Mouse (Mus musculus) erythroblast, adult 5-6 weeks (primary cell): ENCODE results near the gene Zfp709. TPM values are rescaled to one million over a fixed set of nuclear protein-coding genes. Genes with fewer than 3 reads are reported as not detected.
"Not testable (repeated sequence)": the region's sequence is repeated elsewhere in the genome, so short reads cannot be mapped to it uniquely, and the experiment has no call there.

Experiments
- ATAC-seq: replicated peaks from 2 replicates; pipeline ENCODE4 v1.8.0; 2016; ENCODE audit warnings: moderate number of reproducible peaks, mild to moderate bottlenecking, moderate TSS enrichment, inconsistent platforms; ENCODE audit not compliant: poor library complexity, low FRiP score, severe bottlenecking
- total RNA-seq, 2 experiments: library from RNA; stranded (forward) in 1 of 2; stranded (reverse) in 1 of 2; fragments of 150-400 nt in 1 of 2; fragments of 200-764, 138-1000 nt in 1 of 2; gene quantifications; 2 replicates each; pipeline versions ENCODE4 v1.2.3 to v1.2.4; 2015 to 2017; ENCODE audit warnings: low replicate concordance in 2 of 2

Zfp709 gene
- total RNA-seq, 2 experiments from 2014 or later, result 1.3 to 2.5 TPM

DNA sequence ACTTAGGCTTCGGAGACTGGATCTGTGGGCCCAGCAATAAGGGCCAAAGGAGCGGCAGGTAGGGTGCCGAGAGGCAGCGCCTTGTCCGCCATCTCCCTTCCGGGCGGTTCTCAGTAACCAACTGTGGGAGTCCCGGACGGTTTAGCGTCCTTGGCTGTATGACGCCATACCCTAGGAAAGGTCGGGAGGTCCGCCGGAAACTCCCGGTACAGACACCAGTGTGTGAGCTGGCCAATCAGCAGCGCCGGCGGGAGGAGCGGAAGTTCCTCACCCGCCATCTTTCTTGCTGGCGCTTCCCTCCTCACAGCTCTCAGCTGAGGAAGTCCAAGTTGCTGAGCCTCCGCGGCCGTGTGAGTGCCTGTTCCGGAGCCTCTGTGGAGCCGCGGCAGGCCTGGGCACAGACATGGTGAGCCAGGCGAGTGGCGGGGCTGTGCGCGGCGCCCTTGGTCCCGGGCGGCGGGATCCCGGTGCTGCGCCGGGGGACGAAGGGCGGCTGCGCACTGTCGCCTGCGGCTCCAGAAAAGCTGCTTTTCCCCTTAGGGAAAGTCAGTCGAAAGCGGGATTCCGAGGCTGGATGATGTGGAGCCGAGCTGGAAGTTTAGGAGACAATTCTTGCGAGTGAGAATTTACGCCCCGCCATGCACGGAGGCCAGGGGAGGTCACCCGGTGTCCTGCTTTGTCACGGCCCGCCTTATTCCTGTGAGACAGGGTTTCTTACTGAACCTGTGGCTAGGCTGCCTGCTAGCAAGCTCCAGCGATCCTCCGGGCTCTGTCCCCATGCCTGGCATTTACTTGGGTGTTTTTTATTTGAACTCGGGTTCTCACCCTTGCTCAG is 41.0 kb downstream of the Zfp709 start:
- peak; percentile 97 for ATAC-seq

DNA sequence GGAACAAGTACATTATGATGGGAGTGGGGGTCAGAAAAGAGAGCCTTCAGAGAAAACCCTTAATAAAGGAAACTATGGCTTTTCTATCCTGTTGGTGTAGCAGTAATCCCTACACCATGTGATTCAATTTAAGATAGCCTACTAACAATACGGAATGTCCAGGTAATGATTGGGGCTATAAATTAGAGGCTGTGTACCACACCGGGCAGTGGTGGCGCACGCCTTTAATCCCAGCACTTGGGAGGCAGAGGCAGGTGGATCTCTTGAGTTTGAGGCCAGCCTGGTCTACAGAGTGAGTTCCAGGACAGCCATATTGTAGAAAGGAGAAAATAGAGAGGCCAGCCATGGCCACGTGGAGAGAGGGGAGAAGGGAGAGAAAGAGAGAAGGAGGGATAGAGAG is 44.0 kb downstream of the Zfp709 start:
- no peak for ATAC-seq

DNA sequence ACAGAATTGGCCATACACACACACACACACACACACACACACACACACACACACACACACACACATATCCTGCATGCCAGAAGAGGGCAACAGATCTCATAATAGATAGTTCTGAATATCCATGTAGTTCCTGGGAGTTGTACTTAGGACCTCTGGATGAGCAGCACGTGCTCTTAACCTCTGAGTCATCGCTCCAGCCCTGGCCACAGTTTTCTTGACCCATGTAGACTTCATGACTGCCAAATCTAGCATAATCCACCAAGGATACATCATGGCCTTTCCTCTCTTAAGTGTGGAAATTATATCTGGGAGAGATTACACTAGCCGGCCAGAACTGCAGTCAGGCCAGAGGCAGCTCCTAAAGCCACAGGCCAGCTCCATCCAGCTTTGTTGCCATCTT is 44.7 kb downstream of the Zfp709 start:
- ATAC-seq, result no peak

DNA sequence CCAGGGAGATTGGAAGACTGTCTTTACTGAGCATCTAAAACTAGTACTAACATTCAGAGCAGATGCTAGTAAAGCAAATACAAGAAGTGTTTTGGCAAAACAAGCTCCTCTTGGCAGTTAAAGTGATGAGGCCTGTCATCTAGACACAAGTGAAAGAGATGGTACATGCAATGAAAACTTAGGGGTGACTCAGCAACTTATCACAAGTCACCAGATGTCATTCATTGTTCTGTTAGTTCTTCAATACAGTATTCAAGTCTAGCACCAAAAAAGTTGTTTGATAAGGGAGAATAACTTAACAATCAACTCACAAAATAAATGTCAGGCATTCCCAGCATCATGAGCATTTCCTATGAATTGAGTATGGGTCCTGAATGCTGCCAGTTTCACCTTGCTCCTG is 46.0 kb downstream of the Zfp709 start:
- no peak for ATAC-seq

DNA sequence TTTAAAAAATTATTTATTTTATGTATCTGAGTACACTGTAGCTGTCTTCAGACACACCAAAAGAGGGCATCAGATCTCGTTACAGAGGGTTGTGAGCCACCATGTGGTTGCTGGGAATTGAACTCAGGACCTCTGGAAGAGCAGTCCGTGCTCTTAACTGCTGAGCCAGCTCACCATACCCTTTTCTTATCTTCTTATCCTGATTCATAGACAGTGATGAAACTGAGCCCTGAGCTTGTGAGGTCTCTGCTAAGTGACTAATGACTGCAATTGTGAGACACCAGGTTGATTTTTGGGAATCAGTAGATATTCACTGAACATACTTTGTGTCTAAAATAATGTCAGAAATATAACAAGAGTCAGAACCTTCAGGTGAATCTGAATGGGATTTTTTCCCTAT is 56.2 kb downstream of the Zfp709 start:
- ATAC-seq, result not testable (repeated sequence)

DNA sequence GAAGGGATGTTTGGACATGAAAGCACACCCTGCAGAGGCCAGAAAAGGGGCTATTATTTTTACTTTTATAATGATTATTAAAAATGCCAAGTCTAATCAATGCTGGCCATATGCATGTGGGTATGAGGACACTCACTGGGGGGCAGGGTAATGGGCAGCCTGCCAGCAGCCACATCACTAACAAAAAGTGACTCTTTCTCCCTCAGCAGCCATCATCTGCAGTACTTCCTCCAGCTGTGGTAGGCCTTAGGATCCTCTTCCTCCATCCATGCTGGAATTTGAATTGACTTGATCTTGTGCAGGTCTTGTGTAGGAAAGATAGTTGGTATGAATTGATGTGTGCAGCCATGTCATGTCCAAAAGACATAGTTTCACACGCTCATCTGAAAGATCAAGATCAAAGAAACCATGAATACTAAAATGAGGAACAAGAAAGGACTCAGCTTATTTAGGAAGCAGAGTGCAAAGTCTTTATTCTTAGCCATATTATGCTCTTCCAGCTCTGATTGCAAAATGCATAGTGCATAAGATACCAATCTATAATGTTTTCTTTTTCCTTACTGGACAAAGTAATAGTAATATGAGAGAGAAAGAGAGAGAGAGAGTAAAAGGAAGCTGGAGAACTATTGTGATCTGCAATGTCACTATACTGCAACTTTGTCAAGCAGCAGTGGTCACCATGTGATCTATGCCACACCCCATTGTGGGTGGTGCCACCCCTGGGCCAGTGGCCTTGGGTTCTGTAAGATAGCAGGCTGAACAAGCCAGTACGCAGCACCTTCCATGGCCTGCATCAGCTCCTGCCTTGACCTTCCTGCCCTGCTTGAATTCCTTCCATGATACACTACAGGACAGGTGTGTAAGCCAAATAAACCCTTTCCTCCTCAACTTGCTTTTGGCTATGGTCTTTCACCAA is 58.7 kb downstream of the Zfp709 start:
- ATAC-seq, result peak; percentile 98

DNA sequence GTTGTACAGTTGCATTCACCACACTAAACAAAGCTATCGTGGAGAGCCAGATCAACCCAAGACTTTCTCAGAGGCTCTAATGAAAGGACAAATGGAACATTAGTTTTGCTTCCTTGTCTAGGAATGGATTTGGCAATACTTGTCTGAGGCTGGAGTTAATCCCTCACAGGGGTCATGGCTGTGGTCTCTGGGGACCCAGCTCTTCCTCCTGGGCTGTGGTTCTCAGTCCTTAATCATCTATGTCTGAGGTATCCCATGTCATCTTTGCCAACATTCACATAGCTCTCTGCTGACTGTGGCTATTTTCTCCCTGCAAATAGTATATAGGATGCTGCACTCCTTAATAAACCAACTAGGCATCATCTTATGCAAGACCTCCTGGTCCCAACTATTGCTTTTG is 60.0 kb downstream of the Zfp709 start:
- ATAC-seq, result no peak

Other genes starting within 250 kb of the Zfp709 start
- gene Unc13a, start 210.3 kb upstream of the Zfp709 start, total RNA-seq (2015; ENCODE audit: low replicate concordance), result not detected in 2 replicates
- gene Unc13a, start 210.3 kb upstream of the Zfp709 start, total RNA-seq (2017; ENCODE audit: low replicate concordance), result 0.17 and 2.4 TPM in 2 replicates
- gene Jak3, start 205.7 kb upstream of the Zfp709 start, total RNA-seq (2015; ENCODE audit: low replicate concordance), result 1.2 and 1.9 TPM in 2 replicates
- 0.43 and 1.4 TPM in 2 replicates for gene Jak3, start 205.7 kb upstream of the Zfp709 start, total RNA-seq (2017; ENCODE audit: low replicate concordance)
- 8.5 TPM in 1 of 2 replicates, not detected in the other for gene Insl3, start 192.8 kb upstream of the Zfp709 start, total RNA-seq (2015; ENCODE audit: low replicate concordance)
- gene Insl3, start 192.8 kb upstream of the Zfp709 start, total RNA-seq (2017; ENCODE audit: low replicate concordance), result not detected in 2 replicates
- 6.1 and 16.5 TPM in 2 replicates for gene B3gnt3, start 180.2 kb upstream of the Zfp709 start, total RNA-seq (2015; ENCODE audit: low replicate concordance)
- 11.2 and 12.9 TPM in 2 replicates for gene B3gnt3, start 180.2 kb upstream of the Zfp709 start, total RNA-seq (2017; ENCODE audit: low replicate concordance)
- gene Fcho1, start 156.3 kb upstream of the Zfp709 start, total RNA-seq (2015; ENCODE audit: low replicate concordance), result 20.2 and 26.5 TPM in 2 replicates
- gene Fcho1, start 156.3 kb upstream of the Zfp709 start, total RNA-seq (2017; ENCODE audit: low replicate concordance), result 44.8 and 52.8 TPM in 2 replicates
- 2.1 TPM in 1 of 2 replicates, not detected in the other for gene Zfp882, start 26.6 kb downstream of the Zfp709 start, total RNA-seq (2015; ENCODE audit: low replicate concordance)
- gene Zfp882, start 26.6 kb downstream of the Zfp709 start, total RNA-seq (2017; ENCODE audit: low replicate concordance), result 2.0 and 3.3 TPM in 2 replicates
- gene Zfp617, start 26.6 kb downstream of the Zfp709 start, total RNA-seq (2015; ENCODE audit: low replicate concordance), result 9.2 and 10.4 TPM in 2 replicates
- 5.5 and 6.8 TPM in 2 replicates for gene Zfp617, start 26.6 kb downstream of the Zfp709 start, total RNA-seq (2017; ENCODE audit: low replicate concordance)
- gene Zfp961, start 69.0 kb downstream of the Zfp709 start, total RNA-seq (2015; ENCODE audit: low replicate concordance), result 11.7 and 15.8 TPM in 2 replicates
- 8.6 and 9.1 TPM in 2 replicates for gene Zfp961, start 69.0 kb downstream of the Zfp709 start, total RNA-seq (2017; ENCODE audit: low replicate concordance)
- 15.3 and 25.2 TPM in 2 replicates for gene Cyp4f18, start 127.6 kb downstream of the Zfp709 start, total RNA-seq (2015; ENCODE audit: low replicate concordance)
- 7.7 and 10.3 TPM in 2 replicates for gene Cyp4f18, start 127.6 kb downstream of the Zfp709 start, total RNA-seq (2017; ENCODE audit: low replicate concordance)
- gene Olfr372, start 159.2 kb downstream of the Zfp709 start, total RNA-seq (2015; ENCODE audit: low replicate concordance), result not detected in 2 replicates
- not detected in 2 replicates for gene Olfr372, start 159.2 kb downstream of the Zfp709 start, total RNA-seq (2017; ENCODE audit: low replicate concordance)
- not detected in 2 replicates for gene Olfr373, start 201.2 kb downstream of the Zfp709 start, total RNA-seq (2015; ENCODE audit: low replicate concordance)
- gene Olfr373, start 201.2 kb downstream of the Zfp709 start, total RNA-seq (2017; ENCODE audit: low replicate concordance), result not detected in 2 replicates
- gene Olfr374, start 225.0 kb downstream of the Zfp709 start, total RNA-seq (2015; ENCODE audit: low replicate concordance), result not detected in 2 replicates
- gene Olfr374, start 225.0 kb downstream of the Zfp709 start, total RNA-seq (2017; ENCODE audit: low replicate concordance), result 0.14 TPM in 1 of 2 replicates, not detected in the other